Mouse (Mus musculus): ENCODE measurements around the gene Jpt1.
"Not testable (repeated sequence)": the region's sequence is repeated elsewhere in the genome, so short reads cannot be mapped to it uniquely, and the experiment has no call there.

The Jpt1 gene

DNA sequence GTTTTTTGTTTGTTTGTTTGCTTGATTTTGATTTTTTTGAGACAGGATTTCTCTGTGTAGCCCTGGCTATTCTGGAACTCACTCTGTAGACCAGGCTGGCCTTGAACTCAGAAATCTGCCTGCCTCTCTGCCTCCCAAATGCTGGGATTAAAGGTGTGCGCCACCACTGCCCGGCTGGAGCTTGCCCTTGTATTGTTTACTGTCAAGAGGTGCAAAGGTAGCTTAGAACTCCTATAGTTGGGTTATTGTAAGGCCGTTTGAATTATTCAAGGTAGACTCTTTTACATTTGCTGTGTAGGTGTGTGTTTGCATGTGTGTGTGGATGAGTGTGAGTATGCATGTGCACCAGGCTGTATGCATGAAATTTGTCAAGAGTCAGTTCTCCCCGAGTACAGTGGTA, 37.6 kb downstream of the Jpt1 start:
- not testable (repeated sequence) for DNase-seq (ENCODE audit: extremely low read depth, low read depth, low spot score)

DNA sequence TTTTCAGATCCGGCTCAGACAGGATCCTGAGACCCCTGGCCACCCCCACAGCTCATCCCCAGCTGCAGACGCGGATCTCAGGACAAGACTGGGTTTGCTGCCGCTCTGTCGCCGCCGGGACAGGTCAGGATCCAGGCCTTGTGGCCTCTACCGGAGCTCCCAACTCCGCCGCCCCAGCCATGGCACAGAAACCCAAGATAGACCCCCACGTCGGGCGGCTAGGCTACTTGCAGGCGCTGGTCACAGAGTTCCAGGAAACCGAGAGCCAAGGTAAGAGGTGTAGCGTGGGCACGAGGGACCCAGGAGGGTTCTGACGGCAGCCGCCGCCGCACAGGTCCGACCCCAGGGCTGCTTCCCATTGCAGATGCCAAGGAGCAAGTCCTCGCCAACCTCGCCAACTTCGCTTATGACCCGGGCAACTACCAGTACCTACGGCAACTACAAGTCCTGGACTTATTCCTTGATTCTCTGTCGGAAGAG, 38.4 kb downstream of the Jpt1 start:
- DNase-seq (ENCODE audit: extremely low read depth, low read depth, low spot score) = no peak

DNA sequence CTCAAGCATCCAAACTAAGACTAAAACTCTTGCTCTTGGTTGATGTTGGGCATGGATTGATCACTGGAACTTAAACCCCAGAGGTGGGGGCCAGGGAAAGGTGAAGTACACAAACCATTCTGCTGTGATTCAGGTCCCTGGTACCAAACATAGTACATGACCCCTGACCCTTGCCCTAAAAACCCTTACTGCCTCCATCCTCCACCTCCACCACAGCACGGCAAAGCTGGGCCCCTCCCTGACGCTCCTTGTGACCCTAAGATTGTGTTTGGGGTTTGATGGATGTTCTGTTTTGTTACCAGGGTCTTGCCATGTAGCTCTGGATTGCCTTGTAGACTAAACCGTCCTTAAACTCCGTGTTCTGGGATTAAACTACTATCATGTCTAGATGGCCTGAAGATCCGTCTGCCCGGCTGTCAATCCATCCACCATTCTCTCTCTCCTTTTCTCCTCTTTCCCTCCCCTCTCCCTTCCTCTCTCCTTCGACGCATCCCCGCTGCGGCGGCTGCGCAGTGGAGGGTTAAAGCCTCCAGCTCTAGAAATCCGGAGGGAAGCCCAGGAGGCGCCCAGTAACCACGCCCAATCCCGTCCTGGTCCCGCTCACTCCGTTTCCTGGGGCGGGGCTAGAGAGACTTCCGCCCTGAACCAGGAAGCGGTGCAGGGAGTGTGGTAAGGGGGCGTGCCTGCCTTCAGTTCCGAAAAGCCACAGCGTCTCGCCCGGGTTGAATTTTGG, 39.0 kb downstream of the Jpt1 start, which contains the start of gene Armc7:
Gene Armc7 (plus strand): TSS at position 643 of the 733 bp plus-strand sequence.
- DNase-seq (ENCODE audit: extremely low read depth, low read depth, low spot score) = no peak

DNA sequence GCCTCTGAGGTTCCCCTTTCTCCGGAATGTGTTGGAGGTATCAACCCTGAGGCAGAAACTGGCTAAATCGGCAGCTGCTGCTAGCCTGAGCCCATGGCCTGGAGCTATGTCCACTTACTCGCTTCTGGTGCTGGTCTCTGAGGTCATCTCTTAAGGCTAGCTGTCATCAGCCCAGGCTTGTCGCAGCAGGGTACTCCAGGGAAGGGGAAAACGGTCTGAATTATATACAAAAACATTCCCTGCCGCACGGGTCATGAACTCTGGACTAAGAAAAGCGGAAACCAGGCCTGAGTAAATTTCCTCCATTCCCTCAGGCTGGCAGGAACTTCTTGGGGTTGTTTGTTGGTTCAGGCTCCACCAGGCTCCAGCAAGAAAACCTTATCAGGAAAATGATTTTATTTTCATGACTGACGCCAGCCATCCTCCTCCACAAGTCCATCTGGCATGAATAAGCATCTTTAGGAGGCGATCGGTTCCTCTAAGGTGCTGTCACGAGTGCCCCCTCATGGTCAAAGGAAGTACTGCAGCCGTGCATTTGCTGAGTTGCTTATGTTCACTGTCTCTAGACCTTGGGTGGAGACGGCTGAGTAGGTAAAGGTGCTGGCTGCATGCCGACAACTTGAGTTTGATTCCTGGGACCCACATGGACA, 40.4 kb downstream of the Jpt1 start:
- DNase-seq (ENCODE audit: extremely low read depth, low read depth, low spot score) = peak; percentile 23

DNA sequence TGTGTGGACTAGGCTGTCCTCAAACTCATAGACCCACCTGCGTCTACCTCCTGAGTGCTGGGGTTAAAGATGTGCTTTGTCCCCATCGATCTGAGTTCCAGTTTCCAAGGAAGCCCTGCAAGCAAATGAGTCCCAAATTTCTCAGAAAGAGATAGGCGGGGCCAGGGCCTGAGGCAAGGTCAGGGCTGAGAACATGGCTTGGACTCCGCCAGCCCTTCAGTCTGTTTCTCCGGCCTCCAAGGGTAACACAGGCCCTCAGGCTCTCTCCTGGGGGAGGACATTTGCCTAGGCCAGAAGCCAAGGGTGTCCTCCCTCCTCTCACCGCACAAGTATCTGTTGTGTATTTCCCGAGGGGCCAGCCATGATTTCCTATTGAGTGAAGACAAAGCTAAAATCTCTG, 42.0 kb downstream of the Jpt1 start:
- no peak for DNase-seq (ENCODE audit: extremely low read depth, low read depth, low spot score)

DNA sequence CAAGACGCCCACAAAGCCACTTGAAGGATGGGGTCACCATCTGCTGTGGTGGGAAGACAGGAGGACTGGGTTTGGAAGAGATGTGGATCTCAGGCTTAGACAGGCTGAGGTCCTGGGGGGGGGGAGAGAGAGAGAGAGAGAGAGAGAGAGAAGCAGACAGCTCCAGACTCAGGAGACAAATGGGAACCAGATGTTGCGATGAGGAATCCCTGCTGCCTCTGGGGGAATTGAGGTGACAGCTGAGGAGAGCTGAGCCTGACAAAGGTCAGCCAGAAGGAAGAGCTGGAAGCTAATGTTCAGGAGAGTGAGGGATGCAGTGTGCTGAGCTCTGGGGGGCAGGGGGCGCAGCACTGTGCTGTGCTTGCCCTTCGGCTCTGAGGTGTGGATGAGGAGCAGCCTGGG, 47.0 kb downstream of the Jpt1 start:
- DNase-seq (ENCODE audit: extremely low read depth, low read depth, low spot score) = no peak

DNA sequence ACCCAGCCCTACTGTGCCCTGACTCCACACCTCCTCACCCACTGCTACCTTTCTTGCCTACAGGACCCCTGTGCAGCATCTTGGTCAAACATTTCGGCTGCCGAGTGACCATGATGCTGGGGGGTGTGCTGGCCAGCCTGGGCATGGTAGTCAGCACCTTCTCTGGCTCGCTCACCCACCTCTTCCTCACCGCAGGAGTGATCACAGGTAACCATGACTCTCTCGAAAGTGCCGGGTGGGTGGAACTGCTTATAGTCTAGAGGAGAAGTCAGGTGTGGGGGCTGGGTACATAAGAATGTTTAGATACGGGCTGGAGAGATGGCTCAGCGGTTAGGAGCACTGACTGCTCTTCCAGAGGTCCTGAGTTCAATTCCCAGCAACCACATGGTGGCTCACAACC, 49.3 kb downstream of the Jpt1 start:
- DNase-seq (ENCODE audit: extremely low read depth, low read depth, low spot score) = no peak

DNA sequence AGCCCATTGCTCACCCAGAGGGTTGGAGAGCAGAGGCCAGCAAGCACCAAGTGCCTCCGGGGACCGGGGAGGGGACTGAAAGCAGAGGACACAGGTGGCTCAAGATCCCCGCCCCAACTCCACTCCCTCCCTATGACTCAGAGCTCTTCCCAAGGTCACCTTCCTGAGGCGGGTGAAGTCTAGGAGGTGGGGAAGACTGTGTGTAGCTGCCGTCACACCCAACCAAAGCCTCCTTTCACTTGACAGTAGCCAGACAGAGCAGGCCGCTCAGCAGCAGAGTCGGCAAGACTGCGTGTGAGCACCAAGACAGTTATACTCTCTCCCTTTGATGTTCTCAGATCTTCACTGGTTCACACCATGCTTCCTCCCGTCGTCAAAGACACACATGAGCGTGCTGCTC, 50.8 kb downstream of the Jpt1 start:
- DNase-seq (ENCODE audit: extremely low read depth, low read depth, low spot score) = no peak

DNA sequence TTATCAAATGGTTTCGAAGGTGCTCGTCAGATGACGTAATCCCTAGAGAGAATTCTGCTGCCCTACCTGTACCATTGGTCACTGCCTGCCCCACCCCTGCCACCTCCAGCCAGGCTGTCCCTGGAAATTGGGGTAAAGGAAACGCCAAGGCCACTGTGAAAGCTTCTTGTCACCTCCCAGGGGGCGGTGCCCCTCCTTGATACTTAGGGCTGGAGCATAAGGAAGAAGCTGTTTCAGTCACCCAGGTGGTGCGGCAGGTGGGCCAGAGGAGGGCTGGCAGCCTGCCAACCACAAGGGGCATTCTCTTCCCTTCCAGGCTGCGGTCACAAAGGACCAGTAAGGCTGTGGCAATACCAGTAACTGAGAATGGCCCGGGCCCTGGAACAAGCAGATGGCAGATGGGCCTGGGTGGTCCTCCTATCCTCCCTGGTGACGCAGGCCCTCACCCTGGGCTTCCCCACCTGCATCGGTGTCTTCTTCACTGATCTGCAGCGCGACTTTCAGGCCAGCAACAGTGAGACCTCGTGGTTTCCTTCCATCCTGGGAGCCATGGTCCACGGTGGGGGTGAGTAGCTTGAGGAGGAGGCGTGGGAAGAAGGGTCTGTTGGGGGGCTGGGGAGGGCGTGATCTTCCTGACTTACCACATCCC, 51.8 kb downstream of the Jpt1 start, which contains the start of gene Slc16a5:
Gene Slc16a5 (plus strand): TSS at position 232 of the 649 bp plus-strand sequence.
- no peak for DNase-seq (ENCODE audit: extremely low read depth, low read depth, low spot score)

DNA sequence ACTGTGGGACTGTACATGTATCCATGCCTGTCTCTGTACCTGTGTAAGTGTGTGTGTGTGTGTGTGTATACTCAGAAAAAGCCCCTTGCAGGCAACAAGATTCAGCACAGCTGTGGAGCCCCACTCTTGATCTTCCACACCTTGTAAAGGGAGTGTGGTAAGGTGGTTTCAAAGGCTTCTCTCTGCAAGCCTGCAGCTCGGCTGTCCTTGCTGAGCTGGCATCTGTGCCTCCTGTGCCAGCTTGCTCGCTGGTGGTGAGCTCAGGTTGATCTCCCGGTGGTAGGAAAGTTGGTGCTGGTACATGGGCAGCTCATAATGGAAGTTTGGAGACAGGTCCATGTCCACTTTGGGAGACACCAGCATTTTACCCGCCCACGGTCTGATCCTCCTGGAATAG, 52.3 kb downstream of the Jpt1 start:
- DNase-seq (ENCODE audit: extremely low read depth, low read depth, low spot score) = no peak

DNA sequence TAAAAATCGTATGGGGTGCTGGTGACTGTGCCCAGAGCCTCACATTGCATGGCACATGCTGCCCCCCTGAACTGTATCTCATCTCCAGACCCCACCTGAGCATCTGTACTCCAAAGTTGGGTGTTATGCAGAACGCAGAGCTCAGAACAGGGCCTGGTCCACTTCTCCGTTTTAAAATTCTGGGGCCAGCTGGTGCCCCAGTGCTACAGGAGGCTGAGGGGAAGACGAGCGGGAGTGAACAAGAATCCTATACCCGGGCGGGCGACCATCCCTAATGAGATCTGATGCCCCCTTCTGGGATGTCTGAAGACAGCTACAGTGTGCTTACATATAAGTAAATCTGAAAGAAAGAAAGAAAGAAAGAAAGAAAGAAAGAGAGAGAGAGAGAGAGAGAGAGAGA, 53.2 kb downstream of the Jpt1 start:
- no peak for DNase-seq (ENCODE audit: extremely low read depth, low read depth, low spot score)

DNA sequence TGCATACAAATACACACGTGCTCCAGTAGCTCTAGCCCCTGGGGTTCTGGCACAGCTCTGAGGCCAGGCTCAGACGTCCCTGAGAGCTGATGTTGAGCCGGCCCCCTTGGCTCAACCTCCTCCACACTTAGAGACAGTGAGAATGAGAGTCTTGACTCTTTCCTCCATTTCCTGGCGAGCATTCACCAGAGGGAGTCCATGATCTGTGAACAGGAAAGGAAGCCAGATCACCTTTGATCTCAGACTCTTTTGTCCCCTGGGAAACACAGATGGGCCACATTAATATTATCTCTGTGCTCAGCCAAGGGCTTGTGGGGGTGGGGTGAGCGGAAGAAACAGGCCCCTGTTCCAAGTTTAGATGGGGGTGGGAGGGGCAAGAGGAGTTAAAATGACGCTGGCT, 56.8 kb downstream of the Jpt1 start:
- no peak for DNase-seq (ENCODE audit: extremely low read depth, low read depth, low spot score)

DNA sequence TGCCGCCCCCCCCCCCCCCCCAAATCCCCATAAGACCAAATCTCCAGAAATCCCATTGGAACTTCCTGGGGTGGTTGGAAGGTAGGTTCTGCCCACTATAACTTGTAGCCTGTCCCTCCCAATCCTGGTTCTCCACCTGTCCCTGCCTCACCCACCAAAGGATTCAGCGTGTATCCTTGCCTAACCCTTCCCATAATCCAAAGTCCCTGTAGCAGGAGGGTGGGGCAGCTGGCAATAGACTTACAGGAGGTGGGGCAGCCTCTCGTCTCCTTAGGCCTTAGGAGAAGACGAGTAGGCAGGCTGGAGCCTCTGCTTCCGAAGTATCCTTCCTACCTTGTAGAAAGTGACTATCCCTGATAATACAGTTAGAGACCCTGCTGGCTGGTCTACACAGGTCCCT, 58.0 kb downstream of the Jpt1 start:
- DNase-seq (ENCODE audit: extremely low read depth, low read depth, low spot score) = no peak

DNA sequence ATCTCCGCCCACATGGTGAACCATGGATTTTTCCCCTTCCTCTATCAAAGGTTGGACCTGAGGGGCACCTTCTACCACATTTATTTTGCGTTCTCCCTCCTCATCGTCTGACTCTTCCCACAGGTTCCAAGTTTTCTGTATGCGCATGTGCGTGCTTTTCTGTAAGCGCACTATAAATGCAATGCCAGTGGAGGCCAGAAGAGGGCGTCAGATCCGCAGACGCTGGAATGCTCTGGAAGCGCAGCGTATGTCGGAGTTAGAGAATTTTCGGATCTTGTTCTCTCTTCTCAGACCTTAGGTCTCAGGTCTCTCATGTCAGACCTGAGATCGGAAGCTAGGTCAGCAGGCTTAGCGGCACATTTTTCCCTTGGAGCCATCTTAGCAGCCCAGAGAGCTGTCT, 58.6 kb downstream of the Jpt1 start:
- DNase-seq (ENCODE audit: extremely low read depth, low read depth, low spot score) = no peak

DNA sequence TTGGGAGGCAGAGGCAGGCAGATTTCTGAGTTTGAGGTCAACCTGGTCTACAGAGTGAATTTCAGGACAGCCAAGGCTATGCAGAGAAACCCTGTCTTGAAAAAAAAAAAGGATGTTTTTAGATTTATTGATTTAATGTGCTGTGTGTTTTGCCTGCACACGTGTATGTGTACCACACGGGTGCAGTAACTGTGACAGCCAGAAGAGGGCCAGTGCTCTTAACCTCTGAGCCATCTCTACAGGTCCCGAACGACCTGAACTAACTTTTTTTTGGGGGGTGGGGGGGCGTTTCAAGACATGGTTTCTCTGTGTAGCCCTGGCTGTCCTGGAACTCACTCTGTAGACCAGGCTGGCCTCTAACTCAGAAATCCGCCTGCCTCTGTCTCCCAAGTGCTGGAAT, 59.4 kb downstream of the Jpt1 start:
- not testable (repeated sequence) for DNase-seq (ENCODE audit: extremely low read depth, low read depth, low spot score)

DNA sequence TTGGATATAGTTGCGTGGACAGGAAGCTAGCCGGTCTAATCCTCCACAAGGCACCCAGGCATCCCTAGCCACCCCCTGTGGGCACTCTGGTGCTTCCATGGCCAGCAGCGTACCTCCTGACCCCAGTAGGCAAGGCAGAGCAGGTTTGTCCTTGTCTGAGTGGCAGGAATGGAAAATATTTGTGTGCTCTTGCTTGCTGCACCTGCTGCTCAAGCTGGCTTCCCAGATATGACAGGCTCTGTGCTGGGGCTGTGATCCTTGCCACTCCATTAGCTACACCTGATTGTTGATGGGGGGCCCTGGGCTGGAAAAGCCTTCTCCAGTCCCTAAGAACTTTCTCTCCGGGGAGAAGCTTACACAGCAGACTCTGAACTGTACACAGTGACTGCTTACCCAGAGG, 60.9 kb downstream of the Jpt1 start:
- DNase-seq (ENCODE audit: extremely low read depth, low read depth, low spot score) = no peak

DNA sequence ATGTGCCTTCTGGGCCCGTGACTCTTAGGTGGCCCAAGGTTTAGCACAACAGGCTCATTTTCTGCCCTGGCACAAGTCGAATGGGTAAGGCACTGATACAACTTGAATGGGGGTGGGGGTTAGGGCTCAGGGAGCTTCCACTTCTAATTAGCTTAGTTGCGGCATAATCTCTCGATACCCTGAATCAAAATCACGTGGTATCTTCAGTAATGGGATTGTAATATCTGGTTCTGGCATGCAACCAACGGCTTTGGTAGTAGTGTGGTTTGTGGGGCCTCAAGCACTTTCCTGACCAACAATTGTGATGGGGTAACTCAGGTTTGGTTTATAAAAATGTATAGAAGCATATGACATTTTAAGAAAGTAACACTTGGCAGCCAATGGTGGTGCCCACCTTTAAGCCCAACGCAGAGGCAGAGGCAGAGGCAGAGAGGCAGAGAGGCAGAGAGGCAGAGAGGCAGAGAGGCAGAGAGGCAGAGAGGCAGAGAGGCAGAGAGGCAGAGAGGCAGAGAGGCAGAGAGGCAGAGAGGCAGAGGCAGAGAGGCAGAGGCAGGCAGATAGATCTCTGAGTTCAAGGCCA, 61.8 kb downstream of the Jpt1 start:
- no peak for DNase-seq (ENCODE audit: extremely low read depth, low read depth, low spot score)

DNA sequence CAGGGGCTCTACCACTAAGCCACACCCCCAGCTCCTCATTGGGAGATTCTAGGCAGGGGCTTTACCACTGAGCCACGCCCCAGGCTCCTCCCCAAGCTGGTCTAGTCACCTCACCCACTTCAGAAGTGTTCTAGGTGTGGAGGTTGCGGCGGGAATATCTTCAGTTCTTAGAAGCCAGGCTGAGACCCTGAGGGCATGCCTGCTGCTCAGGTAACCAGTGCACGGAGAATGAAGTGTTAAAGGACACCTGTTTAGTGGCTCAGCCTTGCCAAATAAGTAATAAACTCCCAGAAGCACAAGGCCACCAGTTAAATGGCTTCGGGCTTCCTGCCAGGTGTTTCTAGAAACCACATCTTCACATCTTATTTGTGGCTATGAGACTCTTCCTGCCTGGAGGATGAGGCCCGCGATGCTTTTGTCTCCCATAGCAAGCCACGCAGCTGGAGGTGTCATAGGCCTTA, 62.4 kb downstream of the Jpt1 start:
- DNase-seq (ENCODE audit: extremely low read depth, low read depth, low spot score) = no peak

DNA sequence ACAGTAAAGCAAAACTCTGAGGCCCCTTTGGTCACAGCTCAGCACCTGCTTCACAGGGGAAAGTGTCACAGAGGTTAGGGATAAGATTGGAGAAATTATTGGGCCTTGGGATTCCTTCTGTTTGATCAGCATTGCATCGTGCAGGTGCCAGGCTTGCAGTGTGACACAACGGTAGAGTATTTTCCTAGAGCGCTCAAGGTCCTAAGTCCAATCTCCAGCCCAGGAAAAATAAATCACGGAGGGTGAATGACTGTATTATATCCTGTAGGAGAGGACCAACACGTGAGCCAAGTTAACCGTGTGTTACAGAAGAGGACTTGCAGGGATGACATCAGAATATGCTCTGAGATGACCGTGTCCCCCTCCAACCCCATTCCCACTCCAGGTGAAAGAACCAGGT, 64.0 kb downstream of the Jpt1 start:
- DNase-seq (ENCODE audit: extremely low read depth, low read depth, low spot score) = no peak

DNA sequence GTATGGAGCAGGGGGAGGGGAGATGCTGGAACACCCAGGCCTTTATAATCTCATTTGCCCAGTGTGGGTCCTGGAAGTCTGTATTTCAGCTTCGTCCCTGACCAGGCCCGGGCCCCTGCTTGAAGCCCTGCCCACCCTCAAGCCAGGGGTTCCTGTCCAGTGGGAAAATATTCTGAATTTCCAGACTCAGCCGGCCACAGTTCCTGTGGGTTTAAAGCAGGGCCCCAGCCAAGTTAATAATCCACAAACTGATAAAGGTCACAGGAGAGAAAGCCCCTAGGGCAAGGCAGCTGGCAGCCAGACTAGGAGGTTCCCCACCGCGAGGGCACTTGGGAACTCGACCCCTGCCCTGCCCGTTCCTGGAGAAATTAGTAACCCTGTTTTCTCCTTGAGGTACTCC, 65.2 kb downstream of the Jpt1 start:
- no peak for DNase-seq (ENCODE audit: extremely low read depth, low read depth, low spot score)

DNA sequence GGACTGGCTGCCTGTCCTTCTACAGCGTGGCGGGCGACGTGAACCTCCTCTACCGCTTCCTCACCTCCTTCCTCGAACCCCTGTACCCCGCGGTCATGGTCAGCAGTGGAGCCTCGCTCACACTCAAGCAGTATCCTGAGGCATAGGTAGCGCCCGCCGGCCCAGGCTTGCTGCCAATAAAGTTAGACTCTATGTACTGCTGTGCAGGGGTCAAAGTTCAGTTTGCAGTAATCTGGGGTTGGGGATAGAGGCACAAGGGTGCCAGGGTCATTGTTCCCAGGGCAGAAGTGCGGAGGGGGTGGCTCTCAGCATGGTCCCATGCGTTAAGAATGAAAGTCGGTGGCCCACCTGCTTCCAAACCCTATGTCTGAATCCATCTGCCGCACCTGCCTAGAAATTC, 66.1 kb downstream of the Jpt1 start:
- no peak for DNase-seq (ENCODE audit: extremely low read depth, low read depth, low spot score)
